Mouse (Mus musculus) monocyte, adult 2 months (primary cell): ENCODE measurements around the gene Eme1.
"Not testable (repeated sequence)": the region's sequence is repeated elsewhere in the genome, so short reads cannot be mapped to it uniquely, and the experiment has no call there.

Experiments
- DNase-seq, 2 experiments: peaks; one replicate each; pipeline ENCODE4 v3.0.0; 2022; ENCODE audit warnings: low spot score in 2 of 2, low read depth in 1 of 2

Gene Eme1

DNA sequence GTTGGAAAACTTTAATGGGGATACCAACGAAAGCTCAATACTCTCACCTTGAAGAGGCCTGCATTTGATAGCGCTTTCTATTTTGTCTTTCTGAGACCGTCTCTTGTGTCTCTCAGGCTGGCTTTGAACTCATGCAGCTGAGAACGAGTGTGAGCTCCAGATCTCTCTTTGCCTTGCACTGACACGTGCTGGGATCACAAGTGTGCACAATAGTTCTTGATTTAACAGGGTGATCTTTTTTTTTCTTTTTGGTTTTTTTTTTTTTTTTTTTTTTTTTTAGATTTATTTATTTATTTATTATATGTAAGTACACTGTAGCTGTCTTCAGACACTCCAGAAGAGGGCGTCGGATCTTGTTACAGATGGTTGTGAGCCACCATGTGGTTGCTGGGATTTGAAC, 2.5 kb downstream of the Eme1 start:
- not testable (repeated sequence) for DNase-seq

DNA sequence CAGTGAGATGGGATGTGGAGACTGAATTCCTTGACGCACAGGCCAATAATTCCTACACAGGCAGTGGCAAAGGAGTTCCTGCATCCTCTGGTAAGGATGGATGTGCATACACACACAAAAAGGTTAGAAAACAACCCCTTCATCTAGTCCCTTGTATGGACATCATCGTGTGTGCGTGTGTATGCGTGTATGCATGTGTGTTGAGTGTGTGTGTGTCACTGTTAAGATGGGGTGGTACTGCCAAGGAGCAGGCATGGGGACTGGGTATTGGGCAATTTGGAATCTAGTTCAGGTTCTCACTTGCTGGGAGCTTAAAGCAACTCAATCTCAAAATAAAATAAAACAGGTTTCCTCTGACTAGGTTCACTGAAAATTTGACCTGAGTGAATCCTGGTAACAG, 7.3 kb downstream of the Eme1 start:
- DNase-seq = no peak

DNA sequence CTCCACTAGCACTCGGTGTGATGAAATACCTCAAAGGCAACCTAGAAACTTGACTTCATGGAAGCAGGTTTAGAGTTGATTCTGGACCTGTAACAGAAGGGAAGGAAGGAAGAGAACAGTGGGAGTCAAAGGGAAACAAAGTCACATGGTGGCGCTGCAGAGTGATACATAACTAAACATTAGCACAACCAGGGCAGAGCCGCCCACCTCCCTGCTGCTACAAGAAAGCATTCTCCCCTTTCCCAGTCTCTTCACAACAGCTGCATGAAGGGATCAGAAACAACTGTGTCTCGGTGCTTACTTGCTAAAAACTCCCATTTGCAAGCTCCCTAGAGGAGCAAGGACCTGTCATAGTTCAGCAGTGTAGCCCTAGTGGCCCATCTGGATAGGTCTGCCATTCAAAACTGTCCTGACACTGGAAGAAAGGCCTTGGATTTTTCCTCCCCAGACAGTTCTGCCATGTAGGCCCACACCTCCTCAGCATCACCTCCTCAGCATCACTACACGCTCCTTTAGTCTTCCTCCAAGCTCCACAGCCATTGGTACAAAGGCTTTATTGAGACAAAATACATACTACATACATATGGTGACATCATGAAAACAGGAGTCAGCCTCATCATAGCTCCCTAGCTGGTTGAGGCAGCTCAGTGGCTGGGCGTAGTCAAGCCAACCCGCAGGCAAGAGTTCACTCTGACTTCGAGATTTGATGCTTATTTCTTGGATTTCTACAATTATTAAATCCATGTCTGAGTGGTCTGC, 9.1 kb downstream of the Eme1 start:
- DNase-seq = no peak

DNA sequence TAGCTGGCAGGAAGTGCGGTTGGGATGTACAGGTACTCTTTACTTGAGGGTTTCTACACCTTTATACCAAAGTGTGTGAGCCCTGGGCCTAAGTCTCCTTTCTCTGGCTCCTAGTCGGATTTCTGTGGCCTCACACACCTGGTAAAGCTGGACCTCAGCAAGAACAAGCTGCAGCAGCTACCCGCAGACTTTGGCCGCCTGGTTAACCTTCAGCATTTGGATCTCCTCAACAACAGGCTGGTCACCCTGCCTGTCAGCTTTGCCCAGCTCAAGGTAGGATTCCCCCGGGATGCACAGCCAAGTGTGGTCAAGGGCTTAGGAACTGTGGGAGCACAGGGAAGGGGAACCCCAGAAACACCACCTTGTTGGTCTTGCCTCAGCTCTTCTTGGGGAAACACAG, 19.3 kb downstream of the Eme1 start:
- no peak for DNase-seq

DNA sequence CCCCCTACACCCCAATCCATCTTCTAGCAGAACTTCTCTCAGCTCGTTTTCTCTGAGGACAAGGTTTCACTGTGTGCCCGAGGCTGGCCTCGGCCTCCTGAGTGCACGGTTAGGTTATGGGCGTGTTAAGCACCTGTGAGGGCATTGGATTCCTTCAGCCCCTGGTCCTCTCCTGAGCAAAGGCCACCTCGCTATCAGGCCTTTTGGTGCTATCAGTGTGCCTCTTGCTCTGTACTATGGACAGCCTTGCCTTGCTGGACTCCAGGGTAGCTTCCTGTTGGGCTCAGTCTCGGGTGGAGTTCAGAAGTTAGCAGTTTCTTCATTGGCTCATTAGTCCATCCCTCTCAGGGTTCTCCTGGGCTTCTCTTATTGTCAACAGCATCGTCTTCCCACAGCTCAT, 20.8 kb downstream of the Eme1 start:
- DNase-seq = no peak

DNA sequence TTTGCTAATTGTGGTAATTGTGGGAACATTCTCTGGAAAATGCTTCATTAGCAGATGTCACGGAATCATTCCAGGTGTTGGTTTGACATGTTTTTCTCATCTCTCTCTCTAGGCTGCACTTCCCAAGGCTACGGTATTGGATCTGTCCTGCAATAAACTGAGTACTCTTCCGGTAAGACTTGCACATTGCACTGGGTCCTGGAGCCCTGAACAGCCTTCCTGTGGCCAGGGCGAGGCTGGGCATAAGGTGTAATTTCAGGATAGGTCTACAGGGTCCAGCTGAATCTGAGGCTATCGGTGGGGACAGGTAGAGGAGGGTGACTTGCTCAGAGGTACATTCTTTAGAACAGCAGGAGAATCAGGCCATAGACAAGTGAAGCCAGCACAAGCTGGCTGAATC, 21.8 kb downstream of the Eme1 start:
- DNase-seq = no peak

DNA sequence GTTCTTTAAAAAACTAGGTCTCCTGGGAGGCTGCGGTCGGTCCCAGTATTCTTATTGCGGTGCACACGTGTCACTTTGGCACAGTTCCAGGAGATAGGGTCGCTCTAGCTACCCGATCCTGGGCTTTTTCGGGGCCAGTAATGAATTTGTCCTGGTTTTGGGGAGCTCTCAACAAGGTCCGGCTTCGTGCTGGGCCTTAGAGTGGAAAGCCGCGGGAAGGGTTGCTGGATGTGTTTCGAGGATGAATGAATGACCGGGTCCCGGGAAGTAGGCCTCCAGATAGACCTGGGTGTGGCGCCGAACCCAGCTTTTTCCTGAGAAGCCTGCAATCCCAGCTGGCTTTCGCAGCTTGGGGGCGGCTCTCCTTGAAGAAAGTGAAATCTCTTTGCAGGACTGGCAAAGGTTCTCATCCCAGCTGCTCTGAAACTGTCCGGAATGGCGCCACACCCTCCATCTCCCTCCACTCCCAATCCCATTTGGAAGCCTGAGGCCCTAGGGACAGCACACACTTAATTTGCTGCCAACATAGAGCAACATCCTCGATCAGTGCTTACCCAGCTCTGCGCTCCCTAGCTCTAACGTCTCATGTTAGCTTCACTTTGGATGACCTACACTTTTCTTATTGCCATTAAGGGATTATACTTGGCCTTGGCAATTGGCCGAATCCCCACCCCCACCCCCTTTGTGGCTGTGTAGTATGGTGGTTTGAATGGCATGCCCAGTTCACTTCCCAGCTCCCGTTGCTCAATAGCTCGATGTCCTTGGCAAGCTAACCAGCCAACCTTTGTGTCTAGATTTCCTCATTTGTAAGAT, 23.4 kb downstream of the Eme1 start:
- DNase-seq = no peak

DNA sequence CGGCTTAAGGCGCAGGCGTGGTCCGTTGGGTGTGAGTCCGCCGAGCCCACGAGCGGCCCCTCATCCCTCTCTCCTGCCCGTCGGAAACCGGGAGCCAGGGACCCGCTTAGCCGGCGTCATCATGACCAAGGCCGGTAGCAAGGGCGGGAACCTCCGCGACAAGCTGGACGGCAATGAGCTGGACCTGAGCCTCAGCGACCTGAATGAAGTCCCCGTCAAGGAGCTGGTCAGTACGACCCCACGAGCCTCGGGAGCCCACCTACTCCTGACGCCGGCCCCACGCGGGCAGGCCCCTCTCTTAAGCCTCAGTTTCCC, 23.9 kb downstream of the Eme1 start:
- peak in 1 of 2 experiments; percentile 16 for DNase-seq

DNA sequence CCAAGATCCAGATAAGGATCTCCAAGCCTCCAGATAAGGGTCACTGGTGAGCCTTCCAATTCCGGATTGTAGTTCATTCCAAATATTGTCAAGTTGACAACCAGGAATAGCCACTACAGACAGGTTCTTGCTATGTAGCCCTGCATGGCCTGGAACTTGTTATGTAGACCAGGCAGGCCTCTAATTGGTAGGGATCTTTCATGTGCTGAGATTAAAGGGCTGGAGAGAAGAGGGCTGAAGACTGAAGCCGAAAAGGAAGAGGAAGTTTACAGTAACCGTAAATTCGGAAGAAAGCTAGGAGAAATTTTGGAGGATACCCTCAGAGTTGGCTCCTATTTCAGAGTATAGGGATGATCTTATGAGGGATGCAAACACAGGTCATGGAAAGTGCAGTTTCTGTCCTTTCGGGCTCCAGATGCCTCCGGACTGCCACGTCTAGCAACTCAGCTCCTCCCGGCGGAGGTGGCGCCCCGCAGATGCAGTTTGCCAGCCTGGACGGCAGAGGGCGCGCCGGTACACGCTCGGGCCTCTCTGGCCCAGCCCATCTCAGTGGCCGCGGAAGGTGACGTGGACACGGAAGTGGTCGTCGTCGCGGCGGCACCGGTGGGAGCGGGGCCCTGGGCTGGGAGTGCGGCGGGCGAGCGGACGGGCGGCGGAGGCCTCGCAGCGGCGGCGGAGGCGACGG, 24.4 kb downstream of the Eme1 start, which contains the start of gene Lrrc59:
Lrrc59 (plus strand) TSS at position 569 of the 685 bp plus-strand sequence.
- peak; percentile 85 to 93 for DNase-seq

DNA sequence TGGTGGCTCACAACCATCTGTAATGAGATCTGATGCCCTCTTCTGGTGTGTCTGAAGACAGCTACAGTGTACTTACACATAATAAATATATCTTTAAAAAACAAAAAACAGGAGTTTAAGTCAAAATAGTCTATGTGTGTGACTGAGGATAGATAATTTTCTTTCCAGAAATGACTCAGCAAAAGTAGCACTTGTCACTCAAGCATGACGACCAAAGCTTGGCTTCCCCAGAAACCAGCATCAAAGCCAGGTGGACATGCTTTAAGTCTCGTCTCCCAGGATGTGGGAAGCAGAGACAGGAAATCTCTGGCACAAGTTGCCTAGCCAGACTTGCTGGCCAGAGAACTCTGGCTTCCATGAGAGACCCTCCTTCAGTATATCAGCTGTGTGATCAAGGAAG, 31.6 kb downstream of the Eme1 start:
- no peak for DNase-seq

DNA sequence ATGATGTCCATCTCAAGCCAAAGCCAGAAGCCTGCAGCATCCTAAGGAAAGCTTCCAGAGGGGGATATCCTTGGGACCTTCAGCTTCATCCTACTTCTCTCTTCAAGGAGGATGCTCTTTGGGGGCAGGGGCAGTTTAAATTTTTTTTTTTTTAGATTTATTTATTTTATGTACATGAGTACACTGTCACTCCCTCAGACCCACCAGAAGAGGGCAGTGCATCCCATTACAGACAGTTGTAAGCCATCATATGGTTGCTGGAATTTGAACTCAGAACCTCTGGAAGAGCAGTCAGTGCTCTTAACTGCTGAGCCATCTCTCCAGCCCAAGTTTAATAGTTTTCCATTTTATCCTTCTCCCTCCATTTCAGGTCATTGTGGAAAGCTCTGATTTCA, 32.3 kb downstream of the Eme1 start:
- no peak for DNase-seq

DNA sequence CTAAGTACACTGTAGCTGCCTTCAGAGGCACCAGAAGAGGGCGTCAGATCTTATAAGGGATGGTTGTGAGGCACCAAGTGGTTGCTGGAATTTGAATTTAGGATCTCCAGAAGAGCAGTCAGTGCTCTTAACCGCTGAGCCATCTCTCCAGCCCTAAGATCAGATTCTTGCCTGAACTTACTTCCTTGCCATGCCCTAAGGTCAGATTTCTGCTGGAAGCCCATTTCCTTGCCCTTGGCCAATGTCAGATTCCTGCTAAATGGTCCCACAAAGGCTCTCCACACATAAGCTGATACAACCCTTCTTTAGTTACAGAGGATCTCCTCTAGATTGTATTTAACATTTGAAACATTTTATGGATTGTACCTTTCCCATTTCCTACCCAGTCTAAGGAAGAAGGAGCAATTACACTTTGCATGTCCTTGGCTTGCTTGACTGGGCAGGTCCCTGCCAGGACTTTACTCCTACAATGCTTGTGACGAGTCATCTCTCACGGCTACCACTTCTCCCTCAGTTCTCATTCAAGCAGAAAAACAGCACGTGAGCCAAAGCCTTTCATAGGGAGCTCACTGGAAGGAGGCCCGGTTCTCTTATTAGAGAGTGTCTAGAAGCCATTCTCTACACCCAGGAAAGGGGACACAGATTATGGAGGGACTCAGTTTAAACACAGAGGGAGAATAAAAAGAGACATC, 32.9 kb downstream of the Eme1 start:
- no peak for DNase-seq

DNA sequence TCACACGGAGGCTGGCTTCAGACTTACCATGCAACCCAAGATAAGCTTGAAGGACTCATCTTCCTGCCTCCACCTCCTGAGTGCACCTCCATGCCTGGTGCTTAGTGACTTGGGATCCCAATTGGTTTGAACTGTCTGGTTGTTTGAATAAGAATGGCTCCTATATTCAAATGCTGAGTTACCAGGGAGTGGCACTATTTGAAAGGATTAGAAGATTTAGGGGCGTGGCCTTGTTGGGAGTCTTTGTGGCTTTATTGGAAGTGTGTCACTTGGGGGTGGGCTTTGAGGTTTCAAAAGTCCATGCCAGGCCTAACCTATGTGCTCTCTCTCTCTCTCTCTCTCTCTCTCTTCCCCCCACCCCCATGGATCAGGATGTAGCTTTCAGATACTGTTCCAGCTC, 36.1 kb downstream of the Eme1 start:
- DNase-seq = no peak

DNA sequence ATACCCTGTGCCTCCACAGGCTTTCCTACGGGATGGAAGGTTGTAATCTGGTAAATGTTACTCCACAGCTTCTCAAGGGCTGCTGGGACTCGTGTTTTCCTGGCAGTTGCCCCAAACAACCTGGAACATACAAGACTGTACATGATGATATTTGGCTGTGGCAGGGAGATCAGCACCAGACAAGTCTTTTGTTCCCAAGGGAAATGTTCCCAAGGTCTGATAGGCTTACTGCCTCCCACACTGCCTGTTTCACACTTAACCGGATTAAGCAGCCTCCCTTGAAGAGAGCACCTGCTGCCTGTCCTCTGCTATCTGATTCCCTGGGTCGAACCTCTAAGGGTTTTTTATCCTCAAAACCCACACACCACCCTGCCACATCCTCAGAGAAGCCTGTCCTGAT, 38.3 kb downstream of the Eme1 start:
- DNase-seq = no peak

DNA sequence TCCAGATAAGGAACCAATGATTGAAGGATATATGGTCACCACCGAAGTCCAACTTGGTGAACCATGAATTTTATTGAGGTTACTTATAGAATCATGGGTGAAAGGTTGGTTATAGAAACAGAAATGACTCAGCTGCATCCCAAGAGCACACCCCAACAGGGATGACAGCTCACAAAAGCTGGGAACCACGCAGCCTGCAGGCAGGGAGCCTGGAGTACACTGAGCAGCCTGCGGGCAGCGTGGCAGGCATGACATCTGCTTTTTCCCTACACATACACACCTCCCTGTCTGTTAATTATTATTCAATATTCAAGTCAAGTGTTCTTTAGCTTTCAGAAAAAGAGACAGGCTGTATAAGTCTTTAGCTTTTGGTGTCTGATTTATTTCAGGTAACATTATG, 39.2 kb downstream of the Eme1 start:
- no peak for DNase-seq

DNA sequence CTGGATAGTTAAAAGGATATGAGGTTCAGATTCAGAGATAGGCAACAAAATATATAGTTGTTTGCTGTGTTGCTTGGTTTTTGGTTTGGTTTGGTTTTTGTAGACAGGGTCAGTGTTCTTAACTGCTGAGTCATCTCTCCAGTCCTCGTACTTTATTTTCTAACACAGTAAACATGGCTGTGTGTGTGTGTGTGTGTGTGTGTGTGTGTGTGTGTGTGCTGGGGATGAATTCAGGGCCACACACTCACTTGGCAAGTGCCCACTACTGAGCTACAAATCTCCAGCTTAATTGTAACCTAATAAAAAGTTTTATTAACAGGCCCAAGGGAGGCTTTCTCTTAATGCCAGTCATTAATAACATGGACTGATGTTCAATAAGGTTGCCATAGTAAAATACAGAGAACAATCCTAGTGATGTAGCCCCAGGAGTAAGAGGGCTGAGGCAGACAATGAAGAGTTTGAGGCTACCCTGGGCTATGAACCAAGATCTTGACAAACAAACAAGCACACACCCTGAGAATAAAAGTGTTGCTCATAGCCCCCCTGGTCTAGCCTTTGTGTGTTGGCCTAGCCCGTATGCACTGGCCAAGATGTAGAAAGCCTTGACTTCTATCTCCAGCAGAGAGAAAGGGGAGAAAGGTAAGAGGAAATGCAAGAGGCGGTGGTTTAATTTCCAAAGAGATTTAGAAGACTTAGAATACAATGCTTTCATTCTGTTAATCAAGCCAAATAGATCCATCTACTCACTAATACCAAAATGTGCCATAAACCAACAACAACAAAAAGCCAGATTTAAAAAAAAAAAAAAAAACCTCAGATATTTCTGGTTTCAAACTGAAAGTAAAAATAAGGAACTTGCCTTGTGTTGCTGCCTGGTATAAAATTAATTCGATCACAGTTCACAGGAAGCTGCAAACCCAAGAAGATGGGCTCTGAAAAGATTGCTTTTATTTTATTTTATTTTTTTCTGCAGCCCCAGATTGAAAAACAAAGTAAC, 42.7 kb downstream of the Eme1 start:
- no peak for DNase-seq

DNA sequence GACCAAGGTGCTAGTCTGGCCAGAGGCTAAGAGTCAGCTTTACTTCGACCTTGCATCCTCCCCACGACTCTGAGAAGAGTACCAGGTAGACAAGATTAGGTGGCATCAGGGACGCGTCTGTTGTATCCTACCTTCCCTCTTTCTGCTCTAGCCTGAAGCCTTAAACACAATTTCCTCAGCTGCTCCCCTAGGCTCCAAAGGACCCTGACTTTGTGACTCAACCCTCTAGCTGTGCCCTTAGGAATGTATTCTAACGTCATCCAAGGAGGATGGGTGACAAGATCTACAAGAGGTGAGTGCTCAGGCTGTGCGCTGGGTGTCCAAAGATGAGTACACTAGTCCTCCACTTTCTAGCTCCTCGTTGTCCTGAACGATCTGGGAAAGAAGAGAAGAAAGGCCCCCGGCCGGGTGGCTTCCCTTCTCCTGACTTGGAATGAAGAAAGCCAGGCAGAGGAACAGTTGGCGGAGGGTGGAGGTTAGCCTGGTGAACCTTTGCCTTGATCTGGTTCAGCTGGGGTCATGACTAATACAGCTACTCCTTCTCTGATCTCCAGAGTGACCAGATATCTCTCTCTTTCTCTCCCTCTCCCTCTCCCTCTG, 51.3 kb downstream of the Eme1 start:
- DNase-seq = no peak

DNA sequence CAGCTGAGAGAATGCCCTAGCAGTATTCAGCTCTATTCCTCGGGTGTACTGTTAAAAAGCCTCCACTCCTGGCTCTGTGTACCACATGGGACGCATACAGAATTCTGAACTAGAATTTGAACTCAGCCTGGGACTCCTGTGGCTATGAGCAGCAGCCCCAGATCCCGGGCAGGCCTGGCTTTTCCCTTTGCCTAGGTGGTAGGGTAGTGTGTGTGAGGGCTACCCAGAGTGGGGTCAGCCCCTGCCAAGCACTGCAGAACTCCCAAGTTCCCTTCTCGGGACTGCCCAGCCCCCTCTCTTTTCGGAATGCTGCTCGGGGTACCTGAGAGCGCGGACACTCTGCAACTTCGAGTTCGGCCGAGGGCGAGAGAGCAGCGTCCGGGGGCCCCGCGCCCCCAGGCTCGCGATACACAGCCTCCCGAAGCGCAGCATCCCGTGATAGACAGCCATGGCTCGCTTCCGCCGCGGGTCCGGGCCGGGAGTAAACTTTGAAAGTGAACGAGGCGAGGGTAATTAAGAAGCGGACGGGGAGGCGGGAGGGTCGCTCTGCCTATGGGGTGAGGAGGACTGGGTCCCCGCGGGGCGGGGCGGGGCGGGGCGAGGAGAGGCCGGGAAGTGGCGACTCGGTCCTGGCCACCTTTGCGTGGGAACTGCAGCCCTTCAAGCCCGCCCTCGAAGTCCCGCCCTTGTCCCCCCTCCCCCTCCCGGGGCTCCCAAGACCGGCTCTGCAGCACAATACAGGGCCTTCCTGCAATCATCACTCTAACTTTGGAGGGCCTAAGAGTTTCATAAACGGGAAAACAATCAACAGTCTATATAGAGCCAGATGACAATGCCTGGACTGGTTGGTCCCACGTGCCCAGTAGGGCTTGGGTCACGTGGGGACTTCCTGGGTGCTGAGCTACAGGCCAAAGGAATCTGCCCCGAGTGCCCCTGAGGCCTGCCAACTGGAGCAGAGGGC, 52.2 kb downstream of the Eme1 start, which contains the start of gene Acsf2:
Acsf2 (minus strand) TSS at position 551 of the 961 bp plus-strand sequence.
- DNase-seq = peak in 1 of 2 experiments; percentile 42

DNA sequence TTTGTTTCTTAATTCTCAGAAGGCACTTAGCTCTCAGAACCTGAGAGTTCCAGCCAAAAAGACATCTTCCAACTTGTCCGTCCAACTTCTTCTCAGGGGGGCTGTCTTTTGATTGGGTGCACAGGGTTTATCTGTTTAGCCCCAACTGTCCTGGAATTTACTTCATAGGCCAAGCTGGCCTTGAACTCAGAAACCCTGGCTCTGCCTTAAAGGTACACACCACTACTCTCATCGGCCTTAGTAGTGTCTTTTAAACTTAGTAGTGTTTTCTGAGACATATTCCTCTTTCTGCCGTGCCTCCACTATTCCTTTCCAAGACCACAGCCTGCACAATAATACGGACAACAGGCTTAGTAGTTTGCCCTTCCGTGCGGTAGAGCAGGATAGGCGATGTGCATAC, 53.3 kb downstream of the Eme1 start:
- no peak for DNase-seq
